Mouse (Mus musculus) B cell, adult 67 days (primary cell): ENCODE results near the gene Ptprg. TPM values are rescaled to one million over a fixed set of nuclear protein-coding genes. Genes with fewer than 3 reads are reported as not detected.

ENCODE experiments used
- total RNA-seq, 2 experiments: library from RNA; stranded (reverse); gene quantifications; 4 replicates each; pipeline ENCODE4 v1.2.4; 2023

Gene Ptprg
- not detected for total RNA-seq

GRCm38 (mm10) chr14:11553273-11553665, at the start of gene Ptprg:
Gene Ptprg (plus strand): TSS chr14:11553532.

GRCm38 (mm10) chr14:12283641-12284040, 730.3 kb downstream of the Ptprg start, which contains the start of gene Gm49355:
Gene Gm49355 (plus strand): TSS chr14:12283976.

GRCm38 (mm10) chr14:12284141-12284912, 731.0 kb downstream of the Ptprg start, which contains the start of gene 3830406C13Rik:
Gene 3830406C13Rik (plus strand): TSS chr14:12284173.

Other genes starting within 250 kb of the Ptprg start
- not detected for gene Gm3839, start 196.8 kb upstream of the Ptprg start, total RNA-seq